In genomic region chr11:111663269-111663668, GRCm38 (mm10) we compare ENCODE assay signal across 16 mouse cellular contexts.
"Had no signal": no experiment of that assay in that cellular context is flagged by ENCODE, and none has a peak within 500 bp of the region (broad histone marks: within the 10 kb centered on the region; RNA-seq: fewer than 3 reads in every experiment).

No protein-coding gene starts in this region.

- H3K4me1 ChIP-seq: midbrain, embryonic 15.5 days had no signal

- H3K36me3 ChIP-seq: limb, embryonic 12.5 days; limb, embryonic 15.5 days; midbrain, embryonic 12.5 days; midbrain, embryonic 15.5 days; neural tube, embryonic 13.5 days had no signal

- DNase-seq: kidney, postnatal 25 days; layer of hippocampus, adult 9-11 months; liver, postnatal 0 days; lung, embryonic 14.5 days; retina, postnatal 1 day; thymus, adult 18-20 months; thymus, postnatal 36 days had no signal

- H3K27me3 ChIP-seq: limb, embryonic 12.5 days; limb, embryonic 15.5 days; midbrain, embryonic 12.5 days; midbrain, embryonic 15.5 days; neural tube, embryonic 13.5 days had no signal

- H3K4me3 ChIP-seq: layer of hippocampus, adult 2 months; limb, embryonic 12.5 days; limb, embryonic 15.5 days; midbrain, embryonic 12.5 days; midbrain, embryonic 15.5 days; neural tube, embryonic 13.5 days had no signal

- H3K27ac ChIP-seq: kidney, postnatal 0 days; layer of hippocampus, adult 2 months; limb, embryonic 12.5 days; limb, embryonic 15.5 days; liver, embryonic 14.5 days; macrophage; midbrain, embryonic 12.5 days; midbrain, embryonic 15.5 days; neural tube, embryonic 13.5 days had no signal

- H3K9me3 ChIP-seq: limb, embryonic 12.5 days; limb, embryonic 15.5 days; midbrain, embryonic 12.5 days; midbrain, embryonic 15.5 days; neural tube, embryonic 13.5 days had no signal
